Mouse (Mus musculus): ENCODE measurements around the gene Endov. TPM values are rescaled to one million over a fixed set of nuclear protein-coding genes. Genes with fewer than 3 reads are reported as not detected.

Endov gene
- polyA plus RNA-seq, 1 experiment from 2014 or later = 21.1 TPM

GRCm38 (mm10) chr11:119506386-119506785, 15.2 kb downstream of the Endov start:
- no peak for DNase-seq (ENCODE audit: low spot score)
- H3K4me1 ChIP-seq = peaks cover 15% of the 10 kb centered on the region
- no peak overlapping the region for H3K4me3 ChIP-seq
- peaks cover 78% of the 10 kb centered on the region for H3K36me3 ChIP-seq (replicated peaks)
- H3K27ac ChIP-seq (replicated peaks) = no peak overlapping the region
- 82% methylated on average over 4 of the region's 4 CpGs for WGBS
- H3K27me3 ChIP-seq (replicated peaks; ENCODE audit: low read depth, poor library complexity, severe bottlenecking) = peaks cover 6% of the 10 kb centered on the region; the same call in 1 of the 2 replicates
- H3K9me3 ChIP-seq = no peaks in the 10 kb centered on the region

- Histone ChIP-seq H3K4me3 (no peak overlapping the region), H3K4me1 (peaks cover 21% of the 10 kb centered on the region), H3K9me3 (no peaks in the 10 kb centered on the region), H3K27ac (replicated peaks) (no peak overlapping the region), H3K27me3 (replicated peaks; ENCODE audit: low read depth, poor library complexity, severe bottlenecking) (peaks cover 13% of the 10 kb centered on the region; the same call in 1 of the 2 replicates), H3K36me3 (replicated peaks) (peaks cover 64% of the 10 kb centered on the region)
- DNase-seq (ENCODE audit: low spot score) = no peak
- WGBS = 88% methylated on average over 8 of the region's 8 CpGs
Measured at GRCm38 (mm10) chr11:119507772-119508171, 16.6 kb downstream of the Endov start.

GRCm38 (mm10) chr11:119509165-119509776, 18.1 kb downstream of the Endov start:
- Histone ChIP-seq H3K4me1 (peaks cover 30% of the 10 kb centered on the region), H3K4me3 (no peak overlapping the region), H3K27ac (replicated peaks) (peak overlapping the region; percentile 25; the same call in 1 of the 2 replicates), H3K9me3 (no peaks in the 10 kb centered on the region), H3K36me3 (replicated peaks) (peaks cover 49% of the 10 kb centered on the region), H3K27me3 (replicated peaks; ENCODE audit: low read depth, poor library complexity, severe bottlenecking) (peaks cover 25% of the 10 kb centered on the region)
- no peak for DNase-seq (ENCODE audit: low spot score)
- WGBS = 73% methylated on average over 5 of the region's 5 CpGs

GRCm38 (mm10) chr11:119513038-119513659, 22.0 kb downstream of the Endov start:
- no peak for DNase-seq (ENCODE audit: low spot score)
- H3K4me3 ChIP-seq = no peak overlapping the region
- no peak overlapping the region for H3K27ac ChIP-seq (replicated peaks)
- no peaks in the 10 kb centered on the region for H3K9me3 ChIP-seq
- peaks cover 58% of the 10 kb centered on the region for H3K4me1 ChIP-seq
- H3K36me3 ChIP-seq (replicated peaks) = peaks cover 11% of the 10 kb centered on the region
- peaks cover 59% of the 10 kb centered on the region for H3K27me3 ChIP-seq (replicated peaks; ENCODE audit: low read depth, poor library complexity, severe bottlenecking)
- 62% methylated on average over 9 of the region's 9 CpGs for WGBS

GRCm38 (mm10) chr11:119514108-119514860, 23.1 kb downstream of the Endov start:
- H3K36me3 ChIP-seq (replicated peaks) = 0 out of 2 replicates have a peak, but pooled peaks cover under 1% of the 10 kb centered on the region
- no peaks in the 10 kb centered on the region for H3K9me3 ChIP-seq
- peak overlapping the region; percentile 47 for H3K4me3 ChIP-seq
- WGBS = 56% methylated on average over 16 of the region's 16 CpGs
- DNase-seq (ENCODE audit: low spot score) = no peak
- H3K27ac ChIP-seq (replicated peaks) = peak overlapping the region; percentile 1; the same call in 1 of the 2 replicates
- H3K27me3 ChIP-seq (replicated peaks; ENCODE audit: low read depth, poor library complexity, severe bottlenecking) = peaks cover 59% of the 10 kb centered on the region
- peaks cover 52% of the 10 kb centered on the region for H3K4me1 ChIP-seq

GRCm38 (mm10) chr11:119514967-119515636, 24.0 kb downstream of the Endov start:
- H3K27ac ChIP-seq (replicated peaks) = peak overlapping the region; percentile 1; the same call in 1 of the 2 replicates
- H3K4me3 ChIP-seq = peak overlapping the region; percentile 47
- H3K9me3 ChIP-seq = no peaks in the 10 kb centered on the region
- 3% methylated on average over 21 of the region's 21 CpGs for WGBS
- H3K27me3 ChIP-seq (replicated peaks; ENCODE audit: low read depth, poor library complexity, severe bottlenecking) = peaks cover 59% of the 10 kb centered on the region
- DNase-seq (ENCODE audit: low spot score) = peak; percentile 73
- peaks cover 51% of the 10 kb centered on the region for H3K4me1 ChIP-seq
- H3K36me3 ChIP-seq (replicated peaks) = no peaks in the 10 kb centered on the region

GRCm38 (mm10) chr11:119515823-119516676, 24.9 kb downstream of the Endov start:
- 76% methylated on average over 16 of the region's 16 CpGs for WGBS
- Histone ChIP-seq H3K27ac (replicated peaks) (no peak overlapping the region), H3K36me3 (replicated peaks) (no peaks in the 10 kb centered on the region), H3K4me3 (no peak overlapping the region), H3K27me3 (replicated peaks; ENCODE audit: low read depth, poor library complexity, severe bottlenecking) (peaks cover 53% of the 10 kb centered on the region), H3K9me3 (no peaks in the 10 kb centered on the region), H3K4me1 (peaks cover 47% of the 10 kb centered on the region)
- DNase-seq (ENCODE audit: low spot score) = no peak

GRCm38 (mm10) chr11:119516677-119517361, 25.7 kb downstream of the Endov start:
- 73% methylated on average over 12 of the region's 12 CpGs for WGBS
- peaks cover 53% of the 10 kb centered on the region for H3K27me3 ChIP-seq (replicated peaks; ENCODE audit: low read depth, poor library complexity, severe bottlenecking)

GRCm38 (mm10) chr11:119519387-119519786, 28.2 kb downstream of the Endov start:
- no peak overlapping the region for H3K4me3 ChIP-seq
- WGBS = 94% methylated on average over 1 of the region's 1 CpGs
- H3K36me3 ChIP-seq (replicated peaks) = no peaks in the 10 kb centered on the region
- peaks cover 32% of the 10 kb centered on the region for H3K4me1 ChIP-seq
- no peak overlapping the region for H3K27ac ChIP-seq (replicated peaks)
- H3K27me3 ChIP-seq (replicated peaks; ENCODE audit: low read depth, poor library complexity, severe bottlenecking) = peaks cover 33% of the 10 kb centered on the region
- DNase-seq (ENCODE audit: low spot score) = no peak
- no peaks in the 10 kb centered on the region for H3K9me3 ChIP-seq

More at GRCm38 (mm10) chr11:119516677-119517361, 25.7 kb downstream of the Endov start:
- Histone ChIP-seq H3K36me3 (replicated peaks) (no peaks in the 10 kb centered on the region), H3K27ac (replicated peaks) (no peak overlapping the region), H3K4me1 (peaks cover 43% of the 10 kb centered on the region), H3K4me3 (no peak overlapping the region), H3K9me3 (no peaks in the 10 kb centered on the region)
- no peak for DNase-seq (ENCODE audit: low spot score)

GRCm38 (mm10) chr11:119520005-119520712, 29.0 kb downstream of the Endov start:
- Histone ChIP-seq H3K27ac (replicated peaks) (no peak overlapping the region), H3K9me3 (no peaks in the 10 kb centered on the region), H3K4me3 (no peak overlapping the region), H3K36me3 (replicated peaks) (no peaks in the 10 kb centered on the region), H3K4me1 (peaks cover 28% of the 10 kb centered on the region), H3K27me3 (replicated peaks; ENCODE audit: low read depth, poor library complexity, severe bottlenecking) (peaks cover 25% of the 10 kb centered on the region)
- 77% methylated on average over 5 of the region's 5 CpGs for WGBS
- DNase-seq (ENCODE audit: low spot score) = no peak

GRCm38 (mm10) chr11:119520713-119521063, 29.5 kb downstream of the Endov start:
- Histone ChIP-seq H3K4me3 (no peak overlapping the region), H3K9me3 (no peaks in the 10 kb centered on the region), H3K27ac (replicated peaks) (no peak overlapping the region), H3K4me1 (peaks cover 23% of the 10 kb centered on the region), H3K27me3 (replicated peaks; ENCODE audit: low read depth, poor library complexity, severe bottlenecking) (peaks cover 20% of the 10 kb centered on the region), H3K36me3 (replicated peaks) (no peaks in the 10 kb centered on the region)
- no peak for DNase-seq (ENCODE audit: low spot score)

Data from embryonic facial prominence, embryonic 10.5 days (tissue).